Mouse (Mus musculus) embryonic fibroblast, embryonic 13.5 days (primary cell): Measurements from ENCODE around the gene Slc45a3.

Source experiments
- CTCF ChIP-seq: IDR thresholded peaks from 2 replicates; pipeline ENCODE4 v1.5.1; 2011; ENCODE audit warnings: mild to moderate bottlenecking, control low read depth, low read length, moderate library complexity, borderline replicate concordance; ENCODE audit not compliant: insufficient read depth
- POLR2A ChIP-seq: IDR thresholded peaks from 2 replicates; pipeline ENCODE4 v1.6.1; 2011; ENCODE audit warnings: low read depth, mild to moderate bottlenecking, control low read depth, low read length, moderate library complexity

DNA sequence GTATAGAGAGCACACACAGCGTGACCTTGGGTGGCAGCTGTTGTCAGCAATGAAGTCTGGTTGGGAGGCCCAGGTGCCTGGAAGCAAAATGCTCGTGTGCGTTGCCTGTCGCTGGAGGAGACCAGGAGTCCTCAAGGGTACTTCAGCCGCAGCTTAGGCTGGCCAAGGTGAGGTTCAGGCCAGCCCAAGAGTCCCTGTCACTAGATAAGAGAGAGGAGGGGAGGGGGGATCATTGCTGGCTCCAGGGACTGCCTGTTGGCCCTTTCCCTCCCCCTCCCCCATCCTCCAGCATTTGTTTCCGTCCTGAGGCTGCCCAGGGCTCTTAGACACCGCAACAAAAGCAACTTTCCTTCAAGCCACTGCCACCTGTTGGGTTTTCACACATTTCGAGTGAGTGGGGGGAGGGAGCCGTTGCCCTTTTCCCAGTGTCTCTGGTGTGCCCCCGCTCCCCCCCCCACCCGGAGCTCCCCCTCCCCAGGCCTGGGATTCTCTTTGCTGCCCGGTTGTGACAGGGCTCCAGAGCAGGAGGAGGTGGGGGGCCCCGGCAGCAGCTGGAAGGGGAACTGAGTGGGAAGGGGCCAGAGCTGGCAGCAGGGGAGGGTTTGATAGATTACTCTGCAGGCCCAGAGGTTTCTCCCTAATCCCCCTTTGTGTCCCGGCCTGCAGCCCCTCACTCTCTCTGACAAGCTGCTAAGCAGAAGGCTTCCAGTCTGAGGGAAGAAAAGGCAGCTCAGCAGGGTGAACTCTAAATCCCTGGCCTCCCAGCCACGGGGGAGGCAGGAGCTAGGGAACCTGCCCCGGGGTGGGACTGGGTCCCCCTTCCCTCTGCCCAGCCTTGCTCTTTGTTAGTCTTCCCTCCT is 8.1 kb downstream of the Slc45a3 start:
- no peak for TF ChIP-seq POLR2A
- TF ChIP-seq CTCF: no peak
